Mouse (Mus musculus): Measurements from ENCODE around the gene Fgf12. TPM values are rescaled to one million over a fixed set of nuclear protein-coding genes. Genes with fewer than 3 reads are reported as not detected.

Fgf12 gene
- polyA plus RNA-seq, 1 experiment from 2014 or later, result 6.7 TPM

- no peak for DNase-seq (ENCODE audit: low spot score)
- no peaks in the 10 kb centered on the region for H3K9me3 ChIP-seq (ENCODE audit: control insufficient read depth, low read length)
- no peak overlapping the region for H3K4me2 ChIP-seq (replicated peaks; ENCODE audit: low read depth, low read length)
- H3K27ac ChIP-seq (ENCODE audit: low read depth, low read length), result no peak overlapping the region
- H3K4me3 ChIP-seq (ENCODE audit: low read depth, low read length), result no peak overlapping the region
- H3K36me3 ChIP-seq (ENCODE audit: control insufficient read depth, insufficient read depth, low read length), result no peaks in the 10 kb centered on the region
- H3K9ac ChIP-seq (ENCODE audit: low read depth, low read length), result no peak overlapping the region
- no peaks in the 10 kb centered on the region for H3K27me3 ChIP-seq (ENCODE audit: control insufficient read depth, insufficient read depth, low read length)
- WGBS, result 87% methylated on average over 3 of the region's 3 CpGs
- ATAC-seq (ENCODE audit: low FRiP score), result no peak
- no peaks in the 10 kb centered on the region for H3K4me1 ChIP-seq (replicated peaks; ENCODE audit: control insufficient read depth, insufficient read depth, low read length)
Observed at GRCm38 (mm10) chr16:28696851-28697250, 56.0 kb downstream of the Fgf12 start.

GRCm38 (mm10) chr16:28694113-28694899, 58.6 kb downstream of the Fgf12 start:
- Histone ChIP-seq H3K4me1 (replicated peaks; ENCODE audit: control insufficient read depth, insufficient read depth, low read length) (no peaks in the 10 kb centered on the region), H3K27me3 (ENCODE audit: control insufficient read depth, insufficient read depth, low read length) (no peaks in the 10 kb centered on the region), H3K27ac (ENCODE audit: low read depth, low read length) (no peak overlapping the region), H3K4me3 (ENCODE audit: low read depth, low read length) (no peak overlapping the region), H3K9me3 (ENCODE audit: control insufficient read depth, low read length) (no peaks in the 10 kb centered on the region), H3K4me2 (replicated peaks; ENCODE audit: low read depth, low read length) (no peak overlapping the region), H3K36me3 (ENCODE audit: control insufficient read depth, insufficient read depth, low read length) (no peaks in the 10 kb centered on the region), H3K9ac (ENCODE audit: low read depth, low read length) (no peak overlapping the region)
- ATAC-seq (ENCODE audit: low FRiP score) (no peak), DNase-seq (ENCODE audit: low spot score) (no peak)
- 78% methylated on average over 15 of the region's 15 CpGs for WGBS

GRCm38 (mm10) chr16:28688861-28689385, 63.9 kb downstream of the Fgf12 start:
- no peaks in the 10 kb centered on the region for H3K27me3 ChIP-seq (ENCODE audit: control insufficient read depth, insufficient read depth, low read length)
- WGBS, result 87% methylated on average over 9 of the region's 9 CpGs
- no peak overlapping the region for H3K27ac ChIP-seq (ENCODE audit: low read depth, low read length)
- DNase-seq (ENCODE audit: low spot score) (no peak), ATAC-seq (ENCODE audit: low FRiP score) (no peak)
- H3K36me3 ChIP-seq (ENCODE audit: control insufficient read depth, insufficient read depth, low read length), result no peaks in the 10 kb centered on the region
- H3K4me3 ChIP-seq (ENCODE audit: low read depth, low read length), result no peak overlapping the region
- no peaks in the 10 kb centered on the region for H3K9me3 ChIP-seq (ENCODE audit: control insufficient read depth, low read length)
- no peak overlapping the region for H3K4me2 ChIP-seq (replicated peaks; ENCODE audit: low read depth, low read length)
- H3K9ac ChIP-seq (ENCODE audit: low read depth, low read length), result no peak overlapping the region
- no peaks in the 10 kb centered on the region for H3K4me1 ChIP-seq (replicated peaks; ENCODE audit: control insufficient read depth, insufficient read depth, low read length)

- H3K9me3 ChIP-seq (ENCODE audit: control insufficient read depth, low read length), result no peaks in the 10 kb centered on the region
- DNase-seq (ENCODE audit: low spot score), result no peak
- no peaks in the 10 kb centered on the region for H3K36me3 ChIP-seq (ENCODE audit: control insufficient read depth, insufficient read depth, low read length)
- ATAC-seq (ENCODE audit: low FRiP score), result no peak
- 87% methylated on average over 3 of the region's 3 CpGs for WGBS
- H3K9ac ChIP-seq (ENCODE audit: low read depth, low read length), result no peak overlapping the region
- no peak overlapping the region for H3K4me3 ChIP-seq (ENCODE audit: low read depth, low read length)
- no peak overlapping the region for H3K27ac ChIP-seq (ENCODE audit: low read depth, low read length)
- no peaks in the 10 kb centered on the region for H3K27me3 ChIP-seq (ENCODE audit: control insufficient read depth, insufficient read depth, low read length)
- no peak overlapping the region for H3K4me2 ChIP-seq (replicated peaks; ENCODE audit: low read depth, low read length)
- no peaks in the 10 kb centered on the region for H3K4me1 ChIP-seq (replicated peaks; ENCODE audit: control insufficient read depth, insufficient read depth, low read length)
Observed at GRCm38 (mm10) chr16:28681625-28682024, 71.2 kb downstream of the Fgf12 start.

GRCm38 (mm10) chr16:28668815-28669347, 84.0 kb downstream of the Fgf12 start:
- no peak for DNase-seq (ENCODE audit: low spot score)
- ATAC-seq (ENCODE audit: low FRiP score), result no peak
- Histone ChIP-seq H3K4me2 (replicated peaks; ENCODE audit: low read depth, low read length) (no peak overlapping the region), H3K36me3 (ENCODE audit: control insufficient read depth, insufficient read depth, low read length) (no peaks in the 10 kb centered on the region), H3K9me3 (ENCODE audit: control insufficient read depth, low read length) (no peaks in the 10 kb centered on the region), H3K27ac (ENCODE audit: low read depth, low read length) (no peak overlapping the region), H3K27me3 (ENCODE audit: control insufficient read depth, insufficient read depth, low read length) (no peaks in the 10 kb centered on the region), H3K9ac (ENCODE audit: low read depth, low read length) (no peak overlapping the region), H3K4me1 (replicated peaks; ENCODE audit: control insufficient read depth, insufficient read depth, low read length) (no peaks in the 10 kb centered on the region), H3K4me3 (ENCODE audit: low read depth, low read length) (no peak overlapping the region)
- 85% methylated on average over 5 of the region's 5 CpGs for WGBS

- Histone ChIP-seq H3K4me3 (ENCODE audit: low read depth, low read length) (no peak overlapping the region), H3K9ac (ENCODE audit: low read depth, low read length) (no peak overlapping the region), H3K4me2 (replicated peaks; ENCODE audit: low read depth, low read length) (no peak overlapping the region), H3K27ac (ENCODE audit: low read depth, low read length) (no peak overlapping the region), H3K9me3 (ENCODE audit: control insufficient read depth, low read length) (no peaks in the 10 kb centered on the region), H3K4me1 (replicated peaks; ENCODE audit: control insufficient read depth, insufficient read depth, low read length) (no peaks in the 10 kb centered on the region), H3K36me3 (ENCODE audit: control insufficient read depth, insufficient read depth, low read length) (no peaks in the 10 kb centered on the region), H3K27me3 (ENCODE audit: control insufficient read depth, insufficient read depth, low read length) (no peaks in the 10 kb centered on the region)
- 89% methylated on average over 10 of the region's 10 CpGs for WGBS
- DNase-seq (ENCODE audit: low spot score), result no peak
- no peak for ATAC-seq (ENCODE audit: low FRiP score)
Observed at GRCm38 (mm10) chr16:28652640-28653039, 100.2 kb downstream of the Fgf12 start.

GRCm38 (mm10) chr16:28650589-28650988, 102.3 kb downstream of the Fgf12 start:
- no peak overlapping the region for H3K4me3 ChIP-seq (ENCODE audit: low read depth, low read length)
- DNase-seq (ENCODE audit: low spot score) (no peak), ATAC-seq (ENCODE audit: low FRiP score) (no peak)
- no peak overlapping the region for H3K4me2 ChIP-seq (replicated peaks; ENCODE audit: low read depth, low read length)
- H3K27ac ChIP-seq (ENCODE audit: low read depth, low read length), result no peak overlapping the region
- WGBS, result 72% methylated on average over 3 of the region's 3 CpGs
- no peaks in the 10 kb centered on the region for H3K36me3 ChIP-seq (ENCODE audit: control insufficient read depth, insufficient read depth, low read length)
- no peaks in the 10 kb centered on the region for H3K4me1 ChIP-seq (replicated peaks; ENCODE audit: control insufficient read depth, insufficient read depth, low read length)
- H3K27me3 ChIP-seq (ENCODE audit: control insufficient read depth, insufficient read depth, low read length), result no peaks in the 10 kb centered on the region
- H3K9me3 ChIP-seq (ENCODE audit: control insufficient read depth, low read length), result no peaks in the 10 kb centered on the region
- H3K9ac ChIP-seq (ENCODE audit: low read depth, low read length), result no peak overlapping the region

GRCm38 (mm10) chr16:28645030-28645429, 107.8 kb downstream of the Fgf12 start:
- Histone ChIP-seq H3K36me3 (ENCODE audit: control insufficient read depth, insufficient read depth, low read length) (no peaks in the 10 kb centered on the region), H3K27ac (ENCODE audit: low read depth, low read length) (no peak overlapping the region), H3K9ac (ENCODE audit: low read depth, low read length) (no peak overlapping the region), H3K27me3 (ENCODE audit: control insufficient read depth, insufficient read depth, low read length) (no peaks in the 10 kb centered on the region), H3K9me3 (ENCODE audit: control insufficient read depth, low read length) (no peaks in the 10 kb centered on the region), H3K4me3 (ENCODE audit: low read depth, low read length) (no peak overlapping the region), H3K4me2 (replicated peaks; ENCODE audit: low read depth, low read length) (no peak overlapping the region), H3K4me1 (replicated peaks; ENCODE audit: control insufficient read depth, insufficient read depth, low read length) (no peaks in the 10 kb centered on the region)
- no peak for DNase-seq (ENCODE audit: low spot score)
- WGBS, result 90% methylated on average over 3 of the region's 3 CpGs
- no peak for ATAC-seq (ENCODE audit: low FRiP score)

- H3K9ac ChIP-seq (ENCODE audit: low read depth, low read length), result no peak overlapping the region
- DNase-seq (ENCODE audit: low spot score) (no peak), ATAC-seq (ENCODE audit: low FRiP score) (no peak)
- no peaks in the 10 kb centered on the region for H3K27me3 ChIP-seq (ENCODE audit: control insufficient read depth, insufficient read depth, low read length)
- WGBS, result 90% methylated on average over 5 of the region's 5 CpGs
- H3K9me3 ChIP-seq (ENCODE audit: control insufficient read depth, low read length), result no peaks in the 10 kb centered on the region
- H3K4me3 ChIP-seq (ENCODE audit: low read depth, low read length), result no peak overlapping the region
- no peak overlapping the region for H3K27ac ChIP-seq (ENCODE audit: low read depth, low read length)
- H3K36me3 ChIP-seq (ENCODE audit: control insufficient read depth, insufficient read depth, low read length), result no peaks in the 10 kb centered on the region
- no peaks in the 10 kb centered on the region for H3K4me1 ChIP-seq (replicated peaks; ENCODE audit: control insufficient read depth, insufficient read depth, low read length)
- no peak overlapping the region for H3K4me2 ChIP-seq (replicated peaks; ENCODE audit: low read depth, low read length)
Observed at GRCm38 (mm10) chr16:28631721-28632120, 121.1 kb downstream of the Fgf12 start.

Data from hindbrain, embryonic 11.5 days (tissue).